Mouse (Mus musculus) stomach, embryonic 15.5 days (tissue): ENCODE measurements around the gene Gtf2a1. TPM values are rescaled to one million over a fixed set of nuclear protein-coding genes. Genes with fewer than 3 reads are reported as not detected.
"Not testable (repeated sequence)": the region's sequence is repeated elsewhere in the genome, so short reads cannot be mapped to it uniquely, and the experiment has no call there.

Experiments
- ATAC-seq: fragments of 200-750 bp; cut with Nextera tagmentation; 2 replicates; pipeline ENCODE4 v1.8.0; 2017; ENCODE audit warnings: low read depth, moderate number of reproducible peaks, moderate TSS enrichment; ENCODE audit not compliant: insufficient read depth, low FRiP score
- H3K27ac ChIP-seq: fragments of 300-500 bp; sonication (generic); 2 replicates; pipeline ENCODE4 v1.5.1; 2015; ENCODE audit warnings: mild to moderate bottlenecking, inconsistent platforms
- H3K27me3 ChIP-seq: fragments of 300-500 bp; sonication (generic); replicated peaks from 2 replicates; pipeline ENCODE4 v1.6.1; 2015; ENCODE audit warnings: inconsistent platforms
- H3K36me3 ChIP-seq: fragments of 300-500 bp; sonication (generic); 2 replicates; pipeline ENCODE4 v1.6.1; 2015; ENCODE audit warnings: inconsistent platforms
- H3K4me1 ChIP-seq: fragments of 300-500 bp; sonication (generic); 2 replicates; pipeline ENCODE4 v1.6.1; 2015; ENCODE audit warnings: inconsistent platforms
- H3K4me2 ChIP-seq: fragments of 300-500 bp; sonication (generic); 2 replicates; pipeline ENCODE4 v1.6.1; 2015; ENCODE audit warnings: mild to moderate bottlenecking, inconsistent platforms
- H3K4me3 ChIP-seq: fragments of 300-500 bp; sonication (generic); replicated peaks from 2 replicates; pipeline ENCODE4 v1.5.1; 2015; ENCODE audit warnings: inconsistent platforms
- H3K9ac ChIP-seq: fragments of 300-500 bp; sonication (generic); 2 replicates; pipeline ENCODE4 v1.6.1; 2015; ENCODE audit warnings: inconsistent platforms
- H3K9me3 ChIP-seq: fragments of 300-500 bp; sonication (generic); 2 replicates; pipeline ENCODE4 v1.6.1; 2016; ENCODE audit warnings: inconsistent platforms
- WGBS: fragments of 180-500 bp; shearing (Covaris S2); methylation state at CpG from one replicate; pipeline ENCODE4 v1.1.7; 2015; 5-methylcytosine and 5-hydroxymethylcytosine counted together
- polyA plus RNA-seq: library from polyadenylated mRNA; unstranded; fragments of >200 nt; fragmentation: Nextera tagmentation; extraction: Ambion mirVana; gene quantifications from 2 replicates; pipeline ENCODE4 v1.2.1, GENCODE M21; 2015

The Gtf2a1 gene
- polyA plus RNA-seq, 1 experiment from 2014 or later = 36.7 TPM

DNA sequence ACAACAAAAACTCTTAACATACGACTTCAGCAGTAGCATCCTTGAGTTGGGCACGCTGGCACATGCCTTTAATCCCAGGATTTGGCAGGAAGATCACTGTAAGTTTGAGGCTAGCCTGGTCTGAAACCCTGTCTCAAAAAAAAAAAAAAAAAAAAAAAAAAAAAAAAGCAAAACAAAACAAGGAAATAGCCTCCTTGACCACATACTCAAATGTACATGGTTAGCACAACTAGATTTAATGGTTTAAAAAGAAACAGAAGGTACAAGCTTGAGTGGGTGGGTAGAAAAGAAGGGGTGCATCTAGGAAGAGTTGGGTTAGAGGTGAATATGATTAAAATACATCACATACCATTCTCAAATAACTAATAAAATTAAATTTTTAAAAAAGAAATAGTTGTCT, 18.6 kb downstream of the Gtf2a1 start:
- Histone ChIP-seq H3K27me3 (no peaks in the 10 kb centered on the region), H3K9me3 (no peaks in the 10 kb centered on the region), H3K4me1 (no peaks in the 10 kb centered on the region), H3K4me2 (no peak overlapping the region), H3K27ac (no peak overlapping the region), H3K4me3 (no peak overlapping the region), H3K36me3 (peaks cover 35% of the 10 kb centered on the region), H3K9ac (no peak overlapping the region)
- no peak for ATAC-seq
- WGBS = 88% methylated on average over 2 of the region's 2 CpGs

DNA sequence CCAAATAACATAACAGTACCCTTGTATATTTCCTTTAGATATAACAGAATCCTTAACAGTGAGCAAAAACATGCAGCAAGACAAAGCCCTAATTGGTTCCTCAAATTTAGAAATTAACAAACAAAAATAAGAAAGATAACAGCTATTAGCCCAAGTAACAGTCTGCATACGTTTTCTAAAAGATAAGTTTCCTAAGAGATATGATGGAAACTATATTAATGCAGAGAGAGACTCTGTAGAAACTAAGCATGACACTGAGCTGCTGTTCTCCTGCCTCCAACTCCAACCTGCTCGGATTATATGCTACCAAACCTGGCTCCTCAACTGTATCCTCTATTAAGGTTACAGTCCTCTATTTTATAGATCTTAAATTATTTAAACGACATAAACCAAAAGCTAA, 21.0 kb downstream of the Gtf2a1 start:
- no peak for ATAC-seq

DNA sequence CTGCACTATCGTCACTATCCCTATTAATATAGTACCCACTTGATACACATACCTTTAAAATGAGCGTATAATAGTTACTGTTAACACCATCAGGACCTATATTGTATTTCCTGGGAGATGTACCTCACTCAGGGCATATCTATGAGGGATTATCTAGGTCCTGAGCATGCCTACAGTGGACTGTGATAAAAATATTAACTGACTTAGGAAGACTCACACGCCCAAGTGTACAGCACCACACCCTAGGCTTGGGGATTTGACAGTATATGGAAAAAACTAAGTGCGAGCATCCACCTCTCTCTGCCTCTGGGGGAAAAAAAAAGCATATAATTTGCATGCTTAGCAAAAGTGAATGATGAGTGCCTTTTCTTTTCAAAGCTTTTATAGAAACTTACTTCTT, 23.1 kb downstream of the Gtf2a1 start:
- H3K4me1 ChIP-seq = no peaks in the 10 kb centered on the region
- H3K27ac ChIP-seq = no peak overlapping the region
- no peak overlapping the region for H3K4me3 ChIP-seq
- H3K27me3 ChIP-seq = no peaks in the 10 kb centered on the region
- peaks cover 32% of the 10 kb centered on the region for H3K36me3 ChIP-seq
- H3K9ac ChIP-seq = no peak overlapping the region
- no peak for ATAC-seq
- no peak overlapping the region for H3K4me2 ChIP-seq
- H3K9me3 ChIP-seq = no peaks in the 10 kb centered on the region
- 93% methylated on average over 4 of the region's 4 CpGs for WGBS

More for the DNA sequence above, 21.0 kb downstream of the Gtf2a1 start:
- no peaks in the 10 kb centered on the region for H3K4me1 ChIP-seq
- H3K9me3 ChIP-seq = no peaks in the 10 kb centered on the region
- no peaks in the 10 kb centered on the region for H3K27me3 ChIP-seq
- 76% methylated on average over 3 of the region's 3 CpGs for WGBS
- peaks cover 31% of the 10 kb centered on the region for H3K36me3 ChIP-seq
- no peak overlapping the region for H3K4me2 ChIP-seq
- no peak overlapping the region for H3K27ac ChIP-seq
- no peak overlapping the region for H3K4me3 ChIP-seq
- H3K9ac ChIP-seq = no peak overlapping the region

DNA sequence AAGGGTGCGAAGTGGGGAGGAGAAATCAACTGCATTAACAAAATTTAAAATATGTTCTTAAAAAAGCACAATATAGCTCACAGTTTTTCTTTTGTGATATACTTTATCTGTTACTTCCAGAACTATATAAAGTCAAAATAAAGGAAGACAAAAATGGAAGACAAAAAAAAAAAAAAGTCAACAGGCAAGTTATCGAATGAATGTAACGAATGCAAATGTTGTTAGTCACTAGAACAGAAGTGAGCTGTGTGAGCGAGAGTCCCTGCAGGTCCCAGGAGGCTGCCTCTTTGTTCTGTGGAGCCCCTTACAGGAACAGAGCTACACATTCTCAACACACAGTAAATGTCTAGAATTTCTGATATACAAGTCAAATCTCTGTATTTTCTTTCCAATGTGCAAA, 32.1 kb downstream of the Gtf2a1 start:
- H3K4me1 ChIP-seq, H3K36me3 ChIP-seq, H3K4me3 ChIP-seq, H3K27ac ChIP-seq, ATAC-seq, H3K9me3 ChIP-seq, H3K4me2 ChIP-seq, H3K9ac ChIP-seq, H3K27me3 ChIP-seq: not testable (repeated sequence)
- WGBS = 81% methylated on average over 4 of the region's 4 CpGs

DNA sequence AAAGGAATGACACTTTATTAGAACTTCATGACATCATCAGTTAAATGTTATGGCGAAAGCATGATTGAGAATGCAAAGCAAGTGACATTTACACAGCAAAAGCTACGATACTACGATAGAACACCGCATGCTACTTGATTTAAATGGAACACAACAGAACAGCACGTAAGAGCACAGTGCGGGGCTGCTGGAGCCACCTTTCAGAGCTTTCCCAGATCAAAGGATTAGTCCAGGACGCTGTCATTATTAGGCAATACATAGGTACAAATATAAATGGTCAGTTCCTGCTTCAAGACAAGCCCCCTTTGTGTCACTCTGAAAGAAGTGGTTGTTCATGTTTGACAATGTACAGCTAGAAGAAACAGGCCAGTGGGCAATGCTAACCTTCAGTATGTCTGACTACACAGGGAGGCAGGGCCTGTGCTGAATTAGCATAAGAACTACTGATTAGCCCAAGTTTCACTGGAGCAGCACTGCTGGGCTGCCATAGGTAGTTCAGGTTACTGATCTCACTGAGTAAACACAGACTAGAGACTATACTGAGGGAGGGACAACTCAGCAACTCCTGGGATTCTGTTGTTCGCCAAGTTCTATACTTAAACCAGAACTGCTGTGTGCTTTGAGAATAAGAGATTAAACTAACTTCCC, 32.8 kb downstream of the Gtf2a1 start:
- ATAC-seq = peak; percentile 97
- WGBS = 83% methylated on average over 8 of the region's 8 CpGs
- H3K9ac ChIP-seq, H3K27ac ChIP-seq, H3K36me3 ChIP-seq, H3K4me1 ChIP-seq, H3K4me3 ChIP-seq, H3K27me3 ChIP-seq, H3K9me3 ChIP-seq, H3K4me2 ChIP-seq: not testable (repeated sequence)

DNA sequence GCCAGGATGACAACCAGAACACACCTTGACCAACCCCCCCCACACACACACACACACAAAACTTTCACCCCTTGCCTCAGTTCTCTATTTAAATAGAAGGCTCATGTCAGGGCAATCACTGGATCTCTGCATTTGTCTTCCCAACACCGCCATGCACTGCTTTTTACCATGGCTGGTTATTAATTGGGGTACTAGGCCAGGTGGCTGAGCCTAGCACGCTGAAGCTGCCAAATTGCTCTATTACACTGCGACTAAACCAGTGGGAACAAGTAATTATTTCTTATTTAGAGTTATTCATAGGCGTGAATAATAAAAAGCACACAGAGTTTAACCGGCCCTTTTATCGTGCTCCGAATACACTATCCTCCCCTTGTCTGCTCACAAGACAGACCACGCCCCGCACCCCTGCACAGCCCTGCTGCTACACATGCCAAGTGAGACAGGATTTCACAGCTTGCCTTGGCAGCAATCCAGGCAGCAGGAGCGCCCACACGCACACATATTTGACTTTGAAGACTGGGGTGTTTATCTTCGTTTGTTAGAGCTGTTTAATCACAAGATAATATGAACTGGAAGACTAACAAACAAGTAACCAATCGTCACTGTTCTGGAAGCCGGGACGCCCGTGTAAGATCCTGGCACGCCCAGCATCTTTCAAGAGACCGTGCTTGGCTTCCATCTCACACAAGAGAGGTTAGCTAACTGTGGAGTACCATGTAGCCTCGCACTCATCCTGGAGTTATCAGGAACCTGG, 38.3 kb downstream of the Gtf2a1 start:
- Histone ChIP-seq H3K9me3 (no peaks in the 10 kb centered on the region), H3K4me2 (peak overlapping the region; percentile 21), H3K36me3 (0 out of 2 replicates have a peak, but pooled peaks cover 2% of the 10 kb centered on the region), H3K4me3 (no peak overlapping the region), H3K9ac (no peak overlapping the region), H3K27ac (no peak overlapping the region), H3K27me3 (no peaks in the 10 kb centered on the region), H3K4me1 (0 out of 2 replicates have a peak, but pooled peaks cover 6% of the 10 kb centered on the region)
- ATAC-seq = peak; percentile 89
- WGBS = 50% methylated on average over 19 of the region's 19 CpGs

DNA sequence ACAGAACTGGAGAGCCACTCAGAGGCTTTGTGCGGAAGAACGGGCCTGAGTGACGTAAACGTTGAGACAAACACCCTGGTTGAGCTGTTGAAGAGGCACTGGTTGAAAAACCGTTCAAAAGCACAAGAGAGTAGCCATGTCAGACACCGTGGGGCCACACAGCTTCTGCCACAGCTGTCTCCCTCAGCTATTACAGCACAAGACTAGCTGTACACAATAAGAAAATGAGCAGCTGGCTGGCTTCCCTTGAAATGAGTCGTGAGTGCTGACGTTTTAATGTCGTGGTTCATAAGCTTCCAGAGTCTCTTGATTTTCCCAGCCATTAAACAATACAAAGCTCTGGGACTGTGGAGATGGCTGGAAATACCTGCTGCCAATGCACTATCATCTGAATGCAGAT, 40.8 kb downstream of the Gtf2a1 start:
- 0 out of 2 replicates have a peak, but pooled peaks cover 6% of the 10 kb centered on the region for H3K4me1 ChIP-seq
- 0 out of 2 replicates have a peak, but pooled peaks cover 2% of the 10 kb centered on the region for H3K36me3 ChIP-seq
- H3K27me3 ChIP-seq = no peaks in the 10 kb centered on the region
- ATAC-seq = no peak
- H3K9me3 ChIP-seq = no peaks in the 10 kb centered on the region
- H3K27ac ChIP-seq = no peak overlapping the region
- no peak overlapping the region for H3K4me3 ChIP-seq
- H3K4me2 ChIP-seq = no peak overlapping the region
- no peak overlapping the region for H3K9ac ChIP-seq
- 65% methylated on average over 9 of the region's 9 CpGs for WGBS

DNA sequence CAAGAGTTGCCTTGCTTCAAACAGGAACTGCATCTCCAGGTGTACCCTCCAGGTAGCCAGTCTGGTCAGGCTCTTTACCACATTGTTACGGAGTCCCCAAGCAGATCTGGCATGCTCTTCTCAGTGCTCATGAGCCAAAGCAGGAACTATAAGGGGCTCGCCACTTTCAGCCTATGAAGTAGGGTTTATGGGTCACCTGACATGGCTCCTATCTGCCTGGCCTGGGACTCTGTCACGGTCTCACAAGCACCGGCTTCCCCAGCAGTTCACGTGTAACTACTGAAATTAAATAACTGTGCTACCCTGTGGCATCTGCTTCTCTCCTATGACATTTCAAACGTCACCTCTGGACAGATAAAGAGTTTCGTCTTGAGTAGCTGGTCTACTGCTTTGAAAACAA, 50.1 kb downstream of the Gtf2a1 start:
- Histone ChIP-seq H3K4me2 (no peak overlapping the region), H3K9me3 (no peaks in the 10 kb centered on the region), H3K4me3 (no peak overlapping the region), H3K36me3 (no peaks in the 10 kb centered on the region), H3K4me1 (no peaks in the 10 kb centered on the region), H3K9ac (no peak overlapping the region), H3K27ac (no peak overlapping the region), H3K27me3 (no peaks in the 10 kb centered on the region)
- WGBS = 86% methylated on average over 7 of the region's 7 CpGs
- no peak for ATAC-seq

DNA sequence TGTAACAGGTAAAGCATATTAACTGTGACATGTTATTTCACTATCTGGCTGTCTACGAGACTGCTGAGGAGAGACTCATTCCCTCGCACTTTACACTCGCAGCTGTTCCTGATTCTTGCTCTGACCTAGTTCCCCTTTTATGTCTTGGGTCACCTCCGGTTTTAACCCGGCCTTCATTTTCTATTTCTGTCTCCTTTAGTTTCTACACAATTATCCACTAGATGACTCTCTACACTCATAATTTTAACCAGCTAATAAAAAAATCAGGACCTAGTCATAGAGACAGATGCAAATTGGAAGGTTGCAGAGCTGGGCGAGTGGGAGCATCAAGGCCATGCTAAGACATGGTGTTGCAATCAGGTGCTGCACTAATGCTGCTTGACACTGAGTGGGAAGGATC, 55.8 kb downstream of the Gtf2a1 start:
- H3K36me3 ChIP-seq = no peaks in the 10 kb centered on the region
- no peak overlapping the region for H3K9ac ChIP-seq
- no peak for ATAC-seq
- no peaks in the 10 kb centered on the region for H3K9me3 ChIP-seq
- H3K4me2 ChIP-seq = no peak overlapping the region
- no peaks in the 10 kb centered on the region for H3K4me1 ChIP-seq
- WGBS = 82% methylated on average over 6 of the region's 6 CpGs
- no peak overlapping the region for H3K4me3 ChIP-seq
- H3K27ac ChIP-seq = no peak overlapping the region
- H3K27me3 ChIP-seq = no peaks in the 10 kb centered on the region

DNA sequence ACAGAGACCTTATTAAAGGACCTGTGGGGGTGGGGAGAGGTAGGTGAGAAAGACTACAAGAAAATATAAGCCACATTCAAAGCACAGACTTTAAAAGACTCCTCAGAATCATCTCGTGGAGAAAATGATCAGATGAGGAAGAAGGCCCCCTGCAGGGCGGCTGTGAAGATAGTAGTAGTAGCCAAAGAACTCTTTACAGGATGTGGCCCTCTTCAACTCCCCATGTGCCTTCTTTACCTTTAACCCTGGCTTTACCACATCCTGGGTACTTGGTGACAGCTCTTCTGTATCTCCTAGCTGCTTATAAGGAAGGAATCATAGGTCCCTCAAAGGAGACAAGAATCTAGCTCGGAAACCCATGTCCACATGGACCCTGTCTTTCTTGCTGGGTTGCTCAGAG, 66.7 kb downstream of the Gtf2a1 start:
- H3K27ac ChIP-seq = no peak overlapping the region
- no peak for ATAC-seq
- WGBS = 48% methylated on average over 3 of the region's 3 CpGs
- H3K27me3 ChIP-seq = no peaks in the 10 kb centered on the region
- H3K4me2 ChIP-seq = no peak overlapping the region
- no peak overlapping the region for H3K9ac ChIP-seq
- no peak overlapping the region for H3K4me3 ChIP-seq
- no peaks in the 10 kb centered on the region for H3K9me3 ChIP-seq
- no peaks in the 10 kb centered on the region for H3K4me1 ChIP-seq
- H3K36me3 ChIP-seq = no peaks in the 10 kb centered on the region

DNA sequence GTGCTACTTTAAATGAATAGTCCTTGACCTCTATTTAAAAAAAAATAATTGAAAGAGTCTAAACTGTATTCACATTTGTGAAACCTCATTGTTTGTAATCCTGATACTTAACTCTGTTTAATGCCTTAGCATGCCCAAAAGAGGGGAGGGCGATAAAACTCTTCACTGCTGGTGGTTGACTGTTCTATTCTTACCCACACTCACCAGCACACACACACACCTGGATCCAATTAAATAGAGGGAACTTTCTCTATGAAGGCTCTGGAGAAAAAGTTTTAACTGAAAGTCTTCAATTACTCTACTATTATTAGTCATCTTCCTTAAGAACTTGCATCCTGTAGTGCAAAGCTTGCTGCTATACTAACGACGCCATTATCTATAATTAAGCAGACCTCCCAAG, 72.5 kb downstream of the Gtf2a1 start:
- H3K9me3 ChIP-seq = no peaks in the 10 kb centered on the region
- no peaks in the 10 kb centered on the region for H3K36me3 ChIP-seq
- H3K27ac ChIP-seq = no peak overlapping the region
- no peaks in the 10 kb centered on the region for H3K27me3 ChIP-seq
- no peak overlapping the region for H3K9ac ChIP-seq
- H3K4me2 ChIP-seq = no peak overlapping the region
- no peak for ATAC-seq
- no peaks in the 10 kb centered on the region for H3K4me1 ChIP-seq
- 78% methylated on average over 3 of the region's 3 CpGs for WGBS
- H3K4me3 ChIP-seq = no peak overlapping the region

DNA sequence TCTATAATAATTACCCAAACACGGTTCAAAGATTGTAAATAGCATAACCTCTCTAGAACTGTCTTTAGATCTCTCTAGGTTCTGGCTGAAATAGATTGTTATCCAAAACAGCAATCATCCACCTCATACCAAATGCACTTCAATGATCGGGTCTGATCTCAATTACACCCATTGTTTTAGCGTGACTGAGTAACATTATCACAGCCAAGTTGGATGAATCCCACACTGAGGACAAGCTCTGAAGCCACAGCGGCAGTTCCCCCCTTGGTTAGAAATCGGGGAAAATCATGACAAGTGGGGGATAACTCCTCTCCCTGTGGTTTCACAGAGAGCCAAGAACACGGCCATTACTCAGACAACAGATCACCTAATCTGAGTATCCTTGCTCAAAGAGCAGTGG, 76.3 kb downstream of the Gtf2a1 start:
- no peak for ATAC-seq

More for the DNA sequence above, 76.3 kb downstream of the Gtf2a1 start:
- Histone ChIP-seq H3K27me3 (no peaks in the 10 kb centered on the region), H3K9ac (no peak overlapping the region), H3K4me3 (no peak overlapping the region), H3K4me2 (no peak overlapping the region), H3K36me3 (no peaks in the 10 kb centered on the region), H3K9me3 (no peaks in the 10 kb centered on the region), H3K4me1 (no peaks in the 10 kb centered on the region), H3K27ac (no peak overlapping the region)
- 77% methylated on average over 6 of the region's 6 CpGs for WGBS
